Mouse (Mus musculus): ENCODE data around the gene Slc34a1. TPM values are rescaled to one million over a fixed set of nuclear protein-coding genes. Genes with fewer than 3 reads are reported as not detected.

Slc34a1 gene
- polyA plus RNA-seq, 1 experiment from 2014 or later, result 385 TPM

DNA sequence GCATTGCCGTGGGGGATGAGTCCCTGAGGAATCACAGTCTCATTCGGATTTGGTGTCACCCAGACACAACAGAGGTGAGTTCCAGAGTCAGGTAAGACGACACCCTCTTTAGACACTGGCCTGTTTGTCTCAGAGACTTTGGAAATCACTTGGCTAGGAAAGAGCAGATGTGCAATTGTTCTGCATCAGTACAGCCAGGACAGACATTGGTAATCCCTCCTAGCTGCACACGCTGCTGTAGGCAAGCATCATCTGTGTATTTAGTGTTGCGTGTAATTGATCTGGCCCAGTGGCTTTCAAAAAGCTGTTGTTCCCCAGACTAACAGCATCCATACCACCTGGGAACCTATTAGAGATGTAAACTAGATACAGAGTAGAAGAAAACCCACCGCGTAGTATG lies 5.3 kb downstream of the Slc34a1 start:
- no peaks in the 10 kb centered on the region for H3K36me3 ChIP-seq (ENCODE audit: insufficient read depth, low read length)
- peak overlapping the region; percentile 5; the same call in 1 of the 2 replicates for H3K4me2 ChIP-seq (replicated peaks; ENCODE audit: low read depth, low read length)
- no peaks in the 10 kb centered on the region for H3K9me3 ChIP-seq (ENCODE audit: low read length)
- H3K27me3 ChIP-seq (ENCODE audit: insufficient read depth, low read length), result no peaks in the 10 kb centered on the region; the same call in 1 of the 2 replicates
- ATAC-seq (ENCODE audit: low FRiP score, low TSS enrichment), result no peak
- WGBS, result 53% methylated on average over 7 of the region's 7 CpGs
- H3K9ac ChIP-seq (replicated peaks; ENCODE audit: low read length), result peak overlapping the region; percentile 46; the same call in 1 of the 2 replicates
- H3K27ac ChIP-seq (ENCODE audit: low read length), result no peak overlapping the region
- H3K4me3 ChIP-seq (ENCODE audit: low read length), result no peak overlapping the region
- H3K4me1 ChIP-seq (ENCODE audit: insufficient read depth, low read length), result 0 out of 2 replicates have a peak, but pooled peaks cover 3% of the 10 kb centered on the region

- Histone ChIP-seq H3K4me2 (replicated peaks; ENCODE audit: low read depth, low read length) (peak overlapping the region; percentile 5; the same call in 1 of the 2 replicates), H3K27me3 (ENCODE audit: insufficient read depth, low read length) (no peaks in the 10 kb centered on the region; the same call in 1 of the 2 replicates), H3K4me3 (ENCODE audit: low read length) (no peak overlapping the region), H3K4me1 (ENCODE audit: insufficient read depth, low read length) (0 out of 2 replicates have a peak, but pooled peaks cover 3% of the 10 kb centered on the region), H3K27ac (ENCODE audit: low read length) (no peak overlapping the region), H3K9ac (replicated peaks; ENCODE audit: low read length) (no peak overlapping the region), H3K36me3 (ENCODE audit: insufficient read depth, low read length) (no peaks in the 10 kb centered on the region), H3K9me3 (ENCODE audit: low read length) (no peaks in the 10 kb centered on the region)
- 67% methylated on average over 15 of the region's 15 CpGs for WGBS
- ATAC-seq (ENCODE audit: low FRiP score, low TSS enrichment), result no peak
Observed at GRCm38 (mm10) chr13:55403935-55404852, 6.2 kb downstream of the Slc34a1 start.

GRCm38 (mm10) chr13:55404853-55405782 lies 7.1 kb downstream of the Slc34a1 start:
- H3K4me3 ChIP-seq (ENCODE audit: low read length), result peak overlapping the region; percentile 1; the same call in 1 of the 2 replicates
- no peak overlapping the region for H3K27ac ChIP-seq (ENCODE audit: low read length)
- no peaks in the 10 kb centered on the region for H3K9me3 ChIP-seq (ENCODE audit: low read length)
- peak overlapping the region; percentile 42 for H3K9ac ChIP-seq (replicated peaks; ENCODE audit: low read length)
- no peaks in the 10 kb centered on the region for H3K36me3 ChIP-seq (ENCODE audit: insufficient read depth, low read length)
- H3K4me1 ChIP-seq (ENCODE audit: insufficient read depth, low read length), result 0 out of 2 replicates have a peak, but pooled peaks cover 3% of the 10 kb centered on the region
- ATAC-seq (ENCODE audit: low FRiP score, low TSS enrichment), result peak; percentile 78
- H3K27me3 ChIP-seq (ENCODE audit: insufficient read depth, low read length), result no peaks in the 10 kb centered on the region; the same call in 1 of the 2 replicates
- peak overlapping the region; percentile 6; the same call in 1 of the 2 replicates for H3K4me2 ChIP-seq (replicated peaks; ENCODE audit: low read depth, low read length)
- WGBS, result 14% methylated on average over 11 of the region's 11 CpGs

DNA sequence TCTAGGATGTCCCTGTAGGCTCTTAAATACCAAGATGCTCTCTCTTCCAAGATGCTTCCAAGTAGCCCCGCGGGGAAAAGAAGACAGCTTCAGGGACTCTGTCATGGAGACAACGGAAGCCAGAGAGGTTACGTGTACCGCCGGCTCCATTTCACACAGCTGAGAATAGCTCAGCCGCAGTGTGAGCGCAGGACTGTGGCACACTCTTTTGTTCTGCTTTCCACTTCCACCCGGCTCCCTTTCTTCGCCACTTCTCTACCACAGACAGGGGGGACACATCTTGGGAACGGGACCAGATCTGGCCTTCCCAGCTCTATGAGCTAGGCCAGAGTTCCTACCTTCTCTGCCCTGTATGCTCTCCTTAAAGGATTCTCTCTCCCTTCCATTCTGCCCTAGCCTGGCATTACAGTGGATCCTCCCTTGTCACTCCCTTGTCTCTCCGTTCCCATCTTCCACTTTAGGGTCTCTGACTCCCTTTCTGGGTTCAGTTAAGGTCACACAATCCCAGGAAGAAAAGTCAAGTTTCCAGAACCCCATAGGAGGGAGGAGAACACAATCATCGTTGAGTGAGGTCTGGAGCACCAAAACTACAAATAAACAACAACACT lies 7.9 kb downstream of the Slc34a1 start:
- H3K4me1 ChIP-seq (ENCODE audit: insufficient read depth, low read length), result 0 out of 2 replicates have a peak, but pooled peaks cover 3% of the 10 kb centered on the region
- no peaks in the 10 kb centered on the region for H3K9me3 ChIP-seq (ENCODE audit: low read length)
- H3K27me3 ChIP-seq (ENCODE audit: insufficient read depth, low read length), result no peaks in the 10 kb centered on the region; the same call in 1 of the 2 replicates
- H3K9ac ChIP-seq (replicated peaks; ENCODE audit: low read length), result peak overlapping the region; percentile 42
- H3K4me2 ChIP-seq (replicated peaks; ENCODE audit: low read depth, low read length), result peak overlapping the region; percentile 6; the same call in 1 of the 2 replicates
- no peak overlapping the region for H3K4me3 ChIP-seq (ENCODE audit: low read length)
- peak; percentile 26; the same call in 1 of the 2 replicates for ATAC-seq (ENCODE audit: low FRiP score, low TSS enrichment)
- H3K36me3 ChIP-seq (ENCODE audit: insufficient read depth, low read length), result no peaks in the 10 kb centered on the region
- WGBS, result 68% methylated on average over 13 of the region's 13 CpGs
- no peak overlapping the region for H3K27ac ChIP-seq (ENCODE audit: low read length)

- Histone ChIP-seq H3K4me2 (replicated peaks; ENCODE audit: low read depth, low read length) (no peak overlapping the region), H3K9me3 (ENCODE audit: low read length) (no peaks in the 10 kb centered on the region), H3K27me3 (ENCODE audit: insufficient read depth, low read length) (no peaks in the 10 kb centered on the region), H3K27ac (ENCODE audit: low read length) (no peak overlapping the region), H3K9ac (replicated peaks; ENCODE audit: low read length) (no peak overlapping the region), H3K4me3 (ENCODE audit: low read length) (no peak overlapping the region), H3K4me1 (ENCODE audit: insufficient read depth, low read length) (0 out of 2 replicates have a peak, but pooled peaks cover 3% of the 10 kb centered on the region), H3K36me3 (ENCODE audit: insufficient read depth, low read length) (no peaks in the 10 kb centered on the region)
- ATAC-seq (ENCODE audit: low FRiP score, low TSS enrichment), result no peak
- 80% methylated on average over 4 of the region's 4 CpGs for WGBS
Observed at GRCm38 (mm10) chr13:55407341-55407740, 9.4 kb downstream of the Slc34a1 start.

GRCm38 (mm10) chr13:55408546-55409120 lies 10.6 kb downstream of the Slc34a1 start:
- Histone ChIP-seq H3K9me3 (ENCODE audit: low read length) (no peaks in the 10 kb centered on the region), H3K9ac (replicated peaks; ENCODE audit: low read length) (no peak overlapping the region), H3K4me1 (ENCODE audit: insufficient read depth, low read length) (0 out of 2 replicates have a peak, but pooled peaks cover 3% of the 10 kb centered on the region), H3K4me2 (replicated peaks; ENCODE audit: low read depth, low read length) (no peak overlapping the region), H3K27me3 (ENCODE audit: insufficient read depth, low read length) (no peaks in the 10 kb centered on the region), H3K36me3 (ENCODE audit: insufficient read depth, low read length) (no peaks in the 10 kb centered on the region), H3K4me3 (ENCODE audit: low read length) (no peak overlapping the region), H3K27ac (ENCODE audit: low read length) (no peak overlapping the region)
- no peak for ATAC-seq (ENCODE audit: low FRiP score, low TSS enrichment)
- WGBS, result 86% methylated on average over 19 of the region's 19 CpGs

- Histone ChIP-seq H3K9ac (replicated peaks; ENCODE audit: low read length) (no peak overlapping the region), H3K4me3 (ENCODE audit: low read length) (no peak overlapping the region), H3K27ac (ENCODE audit: low read length) (no peak overlapping the region), H3K27me3 (ENCODE audit: insufficient read depth, low read length) (no peaks in the 10 kb centered on the region), H3K4me1 (ENCODE audit: insufficient read depth, low read length) (peaks cover 8% of the 10 kb centered on the region), H3K4me2 (replicated peaks; ENCODE audit: low read depth, low read length) (no peak overlapping the region), H3K36me3 (ENCODE audit: insufficient read depth, low read length) (no peaks in the 10 kb centered on the region), H3K9me3 (ENCODE audit: low read length) (no peaks in the 10 kb centered on the region)
- ATAC-seq (ENCODE audit: low FRiP score, low TSS enrichment), result no peak
- 69% methylated on average over 7 of the region's 7 CpGs for WGBS
Observed at GRCm38 (mm10) chr13:55411826-55412225, 13.8 kb downstream of the Slc34a1 start.

- H3K27ac ChIP-seq (ENCODE audit: low read length), result no peak overlapping the region
- WGBS, result 76% methylated on average over 13 of the region's 13 CpGs
- no peaks in the 10 kb centered on the region for H3K9me3 ChIP-seq (ENCODE audit: low read length)
- no peak overlapping the region for H3K4me2 ChIP-seq (replicated peaks; ENCODE audit: low read depth, low read length)
- peaks cover 8% of the 10 kb centered on the region for H3K4me1 ChIP-seq (ENCODE audit: insufficient read depth, low read length)
- ATAC-seq (ENCODE audit: low FRiP score, low TSS enrichment), result no peak
- no peak overlapping the region for H3K9ac ChIP-seq (replicated peaks; ENCODE audit: low read length)
- H3K27me3 ChIP-seq (ENCODE audit: insufficient read depth, low read length), result 0 out of 2 replicates have a peak, but pooled peaks cover 3% of the 10 kb centered on the region
- H3K36me3 ChIP-seq (ENCODE audit: insufficient read depth, low read length), result no peaks in the 10 kb centered on the region
- no peak overlapping the region for H3K4me3 ChIP-seq (ENCODE audit: low read length)
Observed at GRCm38 (mm10) chr13:55412643-55413307, 14.8 kb downstream of the Slc34a1 start.
